Mouse (Mus musculus) kidney, embryonic 16.5 days (tissue): ENCODE results near the gene Prickle4. TPM values are rescaled to one million over a fixed set of nuclear protein-coding genes. Genes with fewer than 3 reads are reported as not detected.

Source experiments
- ATAC-seq: fragments of 200-750 bp; cut with Nextera tagmentation; 2 replicates; pipeline ENCODE4 v1.8.0; 2017; ENCODE audit warnings: moderate TSS enrichment; ENCODE audit not compliant: low FRiP score, low TSS enrichment
- H3K27ac ChIP-seq: fragments of 300-500 bp; sonication (generic); 2 replicates; pipeline ENCODE4 v1.5.1; 2014; ENCODE audit warnings: low read length
- H3K27me3 ChIP-seq: fragments of 300-500 bp; sonication (generic); 2 replicates; pipeline ENCODE4 v1.6.1; 2014; ENCODE audit warnings: low read length, control low read depth, mixed read lengths; ENCODE audit not compliant: insufficient read depth
- H3K36me3 ChIP-seq: fragments of 300-500 bp; sonication (generic); 2 replicates; pipeline ENCODE4 v1.6.1; 2014; ENCODE audit warnings: low read length, control low read depth, mixed read lengths; ENCODE audit not compliant: insufficient read depth
- H3K4me1 ChIP-seq: fragments of 300-500 bp; sonication (generic); 2 replicates; pipeline ENCODE4 v1.6.1; 2014; ENCODE audit warnings: low read length, control low read depth, mixed read lengths; ENCODE audit not compliant: insufficient read depth
- H3K4me2 ChIP-seq: fragments of 300-500 bp; sonication (generic); replicated peaks from 2 replicates; pipeline ENCODE4 v1.6.1; 2014; ENCODE audit warnings: low read depth, low read length
- H3K4me3 ChIP-seq: fragments of 300-500 bp; sonication (generic); 2 replicates; pipeline ENCODE4 v1.5.1; 2014; ENCODE audit warnings: mild to moderate bottlenecking, low read length
- H3K9ac ChIP-seq: fragments of 300-500 bp; sonication (generic); replicated peaks from 2 replicates; pipeline ENCODE4 v1.6.1; 2014; ENCODE audit warnings: low read length
- H3K9me3 ChIP-seq: fragments of 300-500 bp; sonication (generic); 2 replicates; pipeline ENCODE4 v1.6.1; 2016; ENCODE audit warnings: low read length, control low read depth
- WGBS: fragments of 180-500 bp; shearing (Covaris S2); extraction: QIAGEN DNeasy Blood & Tissue Kit; methylation state at CpG from one replicate; pipeline ENCODE4 v1.1.7; 2014; 5-methylcytosine and 5-hydroxymethylcytosine counted together
- polyA plus RNA-seq: library from polyadenylated mRNA; unstranded; fragments of >200 nt; fragmentation: Nextera tagmentation; extraction: Ambion mirVana; gene quantifications from 2 replicates; pipeline ENCODE4 v1.2.1, GENCODE M21; 2015

Gene Prickle4
- polyA plus RNA-seq = 0.84 and 1.3 TPM in 2 replicates

DNA sequence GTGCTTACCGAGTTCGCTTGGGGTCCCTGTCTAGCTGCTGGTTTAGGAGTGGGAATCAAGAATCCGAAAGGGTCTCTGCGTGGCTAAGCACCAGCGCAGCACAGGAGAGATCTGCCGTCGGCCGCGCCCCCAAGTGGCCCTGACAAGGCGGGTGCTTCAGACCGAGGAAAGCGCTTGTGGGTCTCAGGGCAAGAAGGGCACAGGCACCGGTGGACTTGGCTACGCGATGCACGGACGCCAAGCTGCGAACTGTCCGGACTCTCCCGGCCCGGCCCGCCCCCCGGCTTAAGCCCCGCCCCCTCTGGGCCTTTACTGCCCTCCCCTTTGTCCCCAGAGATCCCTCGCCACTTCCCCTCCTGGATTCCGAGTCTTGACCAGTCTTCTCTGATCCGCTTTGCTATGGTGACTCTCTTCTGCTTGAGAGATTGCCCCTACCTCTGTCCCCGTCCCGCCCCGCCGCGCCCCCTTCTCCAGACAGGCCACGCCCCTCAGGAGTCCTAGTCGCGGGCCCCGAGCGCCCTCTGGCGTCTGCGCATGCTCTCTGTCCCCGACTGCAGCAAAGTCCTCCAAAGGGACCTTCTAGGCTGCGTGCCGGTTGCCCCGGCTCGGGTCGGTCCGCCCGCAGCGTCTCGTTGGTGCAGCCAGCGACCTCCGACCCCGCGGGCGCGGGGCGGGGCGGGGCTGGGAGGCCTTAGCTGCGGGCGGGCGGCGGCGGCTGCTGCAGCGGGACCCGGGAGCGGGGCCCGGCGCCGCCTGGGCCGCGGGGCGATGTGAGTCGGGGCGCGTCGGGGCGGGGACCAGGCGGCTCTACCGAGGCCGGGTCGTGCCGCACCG lies at the start of gene Prickle4:
Gene Prickle4, minus strand, starts transcription at position 234 of the 834 bp plus-strand sequence.
- peak within 1 kb of the TSS; percentile 85 for H3K9ac ChIP-seq
- H3K27me3 ChIP-seq = no peaks in the 10 kb centered on the region; the same call in 1 of the 2 replicates

DNA sequence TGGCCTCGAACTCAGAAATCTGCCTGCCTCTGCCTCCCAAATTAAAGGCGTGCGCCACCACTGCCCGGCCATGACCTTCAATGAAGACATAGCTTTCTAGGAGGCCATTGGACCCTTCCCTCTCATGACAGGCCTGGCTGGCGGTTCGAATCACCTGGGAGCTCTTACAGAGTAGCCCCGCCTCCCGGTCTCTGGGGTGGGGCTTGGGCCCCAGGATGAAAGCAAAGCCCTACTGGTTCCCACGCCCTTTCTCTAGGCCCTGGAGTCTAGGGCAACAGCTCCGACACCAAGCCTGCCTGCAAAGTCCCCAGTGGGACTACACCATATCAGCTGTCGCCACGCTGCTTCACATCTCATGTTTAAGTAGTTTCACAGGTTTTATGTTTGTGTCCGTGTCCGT lies 49.5 kb upstream of the Prickle4 start:
- no peak overlapping the region for H3K9ac ChIP-seq
- peaks cover 6% of the 10 kb centered on the region; the same call in 1 of the 2 replicates for H3K9me3 ChIP-seq
- H3K4me1 ChIP-seq = peaks cover 15% of the 10 kb centered on the region
- ATAC-seq = no peak
- 93% methylated on average over 14 of the region's 14 CpGs for WGBS
- H3K36me3 ChIP-seq = no peaks in the 10 kb centered on the region
- H3K4me2 ChIP-seq = no peak overlapping the region
- no peak overlapping the region for H3K4me3 ChIP-seq
- H3K27ac ChIP-seq = no peak overlapping the region
- H3K27me3 ChIP-seq = no peaks in the 10 kb centered on the region

More for the DNA sequence above, at the start of gene Prickle4:
- Histone ChIP-seq H3K36me3 (no peaks in the 10 kb centered on the region), H3K9me3 (no peaks in the 10 kb centered on the region), H3K4me3 (peak within 1 kb of the TSS; percentile 74), H3K27ac (peak within 1 kb of the TSS; percentile 74), H3K4me1 (peaks cover 18% of the 10 kb centered on the region), H3K4me2 (peak within 1 kb of the TSS; percentile 83)
- WGBS = under 1% methylated on average over 68 of the region's 82 CpGs
- ATAC-seq = peak; percentile 95

DNA sequence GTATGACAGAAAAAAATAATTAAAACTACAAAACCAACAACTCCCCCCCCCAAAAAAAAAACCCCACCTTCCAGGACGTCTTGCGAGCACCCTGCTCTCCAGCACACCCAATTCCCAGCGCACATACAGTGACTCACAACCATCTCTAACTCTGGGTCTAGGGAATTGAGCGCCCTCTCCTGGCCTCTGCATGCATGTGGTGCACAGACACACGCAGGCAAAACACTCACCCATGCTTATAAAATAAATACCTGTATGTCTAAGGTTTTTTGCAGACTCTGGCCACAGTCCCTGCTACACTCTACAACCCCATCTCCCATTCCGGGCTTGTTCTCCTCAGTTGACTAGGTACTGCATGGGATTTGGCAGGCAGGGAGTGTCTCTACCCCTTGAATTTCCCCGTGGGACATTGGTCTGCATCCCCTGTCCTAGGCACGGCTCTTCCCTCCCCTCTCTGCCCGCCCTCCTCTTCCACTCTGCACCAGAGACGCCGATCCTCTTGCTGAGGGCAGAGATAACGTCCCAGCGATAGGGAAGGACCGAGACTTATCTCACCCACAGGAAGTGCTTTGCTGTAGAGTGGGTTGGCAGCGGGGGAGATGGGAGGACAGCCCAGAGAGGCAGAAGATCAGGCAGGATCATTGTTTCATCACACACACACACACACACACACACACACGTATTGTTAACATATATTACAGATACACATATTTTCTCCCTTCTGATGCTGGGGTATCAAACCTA lies 48.6 kb upstream of the Prickle4 start:
- H3K9ac ChIP-seq = no peak overlapping the region
- H3K36me3 ChIP-seq = no peaks in the 10 kb centered on the region
- 40% methylated on average over 16 of the region's 16 CpGs for WGBS
- no peak overlapping the region for H3K4me3 ChIP-seq
- H3K27me3 ChIP-seq = no peaks in the 10 kb centered on the region
- no peak for ATAC-seq
- H3K9me3 ChIP-seq = peaks cover 6% of the 10 kb centered on the region; the same call in 1 of the 2 replicates
- no peak overlapping the region for H3K4me2 ChIP-seq
- H3K4me1 ChIP-seq = peaks cover 16% of the 10 kb centered on the region
- H3K27ac ChIP-seq = no peak overlapping the region

GRCm38 (mm10) chr17:47740186-47740585 lies 45.6 kb upstream of the Prickle4 start:
- no peak overlapping the region for H3K27ac ChIP-seq
- no peaks in the 10 kb centered on the region for H3K27me3 ChIP-seq
- no peak overlapping the region for H3K4me3 ChIP-seq
- H3K36me3 ChIP-seq = no peaks in the 10 kb centered on the region
- H3K4me1 ChIP-seq = peaks cover 17% of the 10 kb centered on the region
- 64% methylated on average over 2 of the region's 2 CpGs for whole genome bisulfite sequencing
- no peak for ATAC-seq
- H3K9ac ChIP-seq = no peak overlapping the region
- H3K9me3 ChIP-seq = peaks cover 6% of the 10 kb centered on the region; the same call in 1 of the 2 replicates
- H3K4me2 ChIP-seq = no peak overlapping the region

GRCm38 (mm10) chr17:47738879-47739798 lies 44.6 kb upstream of the Prickle4 start:
- peak overlapping the region; percentile 90 for H3K27ac ChIP-seq
- peak overlapping the region; percentile 77 for H3K4me2 ChIP-seq
- no peaks in the 10 kb centered on the region for H3K27me3 ChIP-seq
- peak overlapping the region; percentile 71 for H3K9ac ChIP-seq
- ATAC-seq = no peak
- H3K36me3 ChIP-seq = no peaks in the 10 kb centered on the region
- WGBS = 6% methylated on average over 20 of the region's 20 CpGs
- peak overlapping the region; percentile 62 for H3K4me3 ChIP-seq
- H3K9me3 ChIP-seq = no peaks in the 10 kb centered on the region
- H3K4me1 ChIP-seq = peaks cover 17% of the 10 kb centered on the region

DNA sequence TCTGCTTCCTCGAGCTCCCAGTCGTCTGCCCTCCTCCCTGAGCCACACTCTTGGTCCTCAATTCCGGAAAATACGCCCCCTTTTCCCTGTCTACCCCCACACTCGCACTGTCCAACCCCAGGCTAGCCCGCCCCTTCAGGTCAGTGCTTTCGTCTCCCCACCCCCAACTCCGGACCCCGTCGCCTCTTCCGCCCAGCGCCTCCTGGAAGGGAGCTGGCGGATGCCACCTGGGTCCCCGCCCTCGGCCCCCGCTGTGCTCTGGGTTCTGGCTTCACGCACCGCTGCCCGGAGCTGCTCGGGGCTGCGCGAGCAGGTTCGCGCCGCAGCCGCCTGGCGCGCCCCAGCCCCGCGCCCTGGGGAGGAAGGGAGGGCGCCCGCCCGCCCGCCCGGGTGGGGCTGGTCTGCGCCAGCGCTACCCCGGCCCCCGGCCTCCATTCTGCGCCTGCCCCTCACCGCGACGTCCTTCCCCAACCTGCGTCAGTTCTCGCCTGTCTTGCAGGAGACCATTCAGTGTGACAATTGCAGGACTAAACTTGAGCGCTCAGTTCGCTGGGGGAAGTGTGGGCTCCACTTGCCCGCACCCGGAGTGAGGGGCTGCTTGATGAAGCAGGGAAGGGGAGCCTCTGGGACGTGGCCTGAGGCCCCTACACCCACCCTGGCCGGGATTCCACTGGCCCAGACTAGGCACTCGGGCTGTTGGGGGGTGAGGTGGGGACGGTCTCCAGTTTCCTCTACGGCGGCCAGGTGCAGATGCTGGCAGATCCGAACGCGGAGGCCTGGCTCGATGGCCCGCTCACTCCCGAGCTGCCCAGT lies 43.7 kb upstream of the Prickle4 start:
- Histone ChIP-seq H3K4me1 (peaks cover 17% of the 10 kb centered on the region), H3K4me3 (peak overlapping the region; percentile 62), H3K4me2 (peak overlapping the region; percentile 77), H3K27ac (peak overlapping the region; percentile 90), H3K9ac (peak overlapping the region; percentile 71), H3K36me3 (no peaks in the 10 kb centered on the region), H3K27me3 (no peaks in the 10 kb centered on the region), H3K9me3 (no peaks in the 10 kb centered on the region)
- peak; percentile 86 for ATAC-seq
- under 1% methylated on average over 57 of the region's 61 CpGs for WGBS

- H3K4me1 ChIP-seq = peaks cover 17% of the 10 kb centered on the region
- peak overlapping the region; percentile 90 for H3K27ac ChIP-seq
- WGBS = under 1% methylated on average over 41 of the region's 60 CpGs
Observed at GRCm38 (mm10) chr17:47737271-47738065, 42.9 kb upstream of the Prickle4 start.

DNA sequence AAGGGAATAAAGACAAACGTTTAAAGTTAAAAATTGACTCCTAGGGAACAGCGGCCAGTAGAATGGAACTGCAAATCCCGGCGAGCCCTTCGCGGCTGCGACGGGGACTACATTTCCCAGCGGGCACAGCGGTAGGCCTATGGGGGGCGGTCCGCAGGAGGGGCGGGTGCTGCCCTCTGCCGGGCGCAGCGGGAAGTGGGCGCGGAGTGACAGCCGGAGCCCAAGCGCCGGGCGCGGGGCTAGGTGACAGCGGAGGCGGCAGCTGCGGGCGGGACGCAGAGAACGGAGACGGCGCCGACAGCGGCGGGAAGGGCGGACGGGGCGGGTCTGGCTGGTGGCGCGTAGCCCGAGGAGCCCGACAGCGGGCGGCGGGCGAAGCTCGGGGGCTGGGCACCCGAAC lies 42.3 kb upstream of the Prickle4 start, which contains the start of gene Tfeb:
Gene Tfeb, plus strand, starts transcription at position 175 of the 400 bp plus-strand sequence.
- Histone ChIP-seq H3K4me1 (peaks cover 17% of the 10 kb centered on the region), H3K9me3 (no peaks in the 10 kb centered on the region), H3K4me3 (peak within 1 kb of the TSS; percentile 62), H3K27ac (peak within 1 kb of the TSS; percentile 90), H3K4me2 (peak within 1 kb of the TSS; percentile 77), H3K27me3 (no peaks in the 10 kb centered on the region), H3K36me3 (no peaks in the 10 kb centered on the region), H3K9ac (peak within 1 kb of the TSS; percentile 71)
- ATAC-seq = peak; percentile 64
- under 1% methylated on average over 35 of the region's 47 CpGs for WGBS

More at GRCm38 (mm10) chr17:47737271-47738065, 42.9 kb upstream of the Prickle4 start:
- Histone ChIP-seq H3K9ac (peak overlapping the region; percentile 71), H3K36me3 (no peaks in the 10 kb centered on the region), H3K27me3 (no peaks in the 10 kb centered on the region), H3K9me3 (no peaks in the 10 kb centered on the region), H3K4me3 (peak overlapping the region; percentile 62), H3K4me2 (peak overlapping the region; percentile 77)
- peak; percentile 93 for ATAC-seq
